Mouse (Mus musculus) E14TG2a.4 (cell line): ENCODE results near the gene Gm28778.

Experiments
- CTCF ChIP-seq: conservative IDR thresholded peaks from 2 replicates; pipeline ENCODE4 v1.5.1; 2014; ENCODE audit warnings: low read length
- NANOG ChIP-seq: IDR thresholded peaks from 2 replicates; pipeline ENCODE4 v1.6.1; 2014; ENCODE audit warnings: borderline replicate concordance, low read length, mixed read lengths
- POU5F1 ChIP-seq: IDR thresholded peaks from 2 replicates; pipeline ENCODE4 v1.6.1; 2014; ENCODE audit warnings: low read length, borderline replicate concordance

GRCm38 (mm10) chr1:53341071-53341470 is 44.2 kb downstream of the Gm28778 start:
- no peak for TF ChIP-seq CTCF
- TF ChIP-seq NANOG: no peak
- TF ChIP-seq POU5F1: no peak
